Mouse (Mus musculus): ENCODE results near the gene Lsr.

DNA sequence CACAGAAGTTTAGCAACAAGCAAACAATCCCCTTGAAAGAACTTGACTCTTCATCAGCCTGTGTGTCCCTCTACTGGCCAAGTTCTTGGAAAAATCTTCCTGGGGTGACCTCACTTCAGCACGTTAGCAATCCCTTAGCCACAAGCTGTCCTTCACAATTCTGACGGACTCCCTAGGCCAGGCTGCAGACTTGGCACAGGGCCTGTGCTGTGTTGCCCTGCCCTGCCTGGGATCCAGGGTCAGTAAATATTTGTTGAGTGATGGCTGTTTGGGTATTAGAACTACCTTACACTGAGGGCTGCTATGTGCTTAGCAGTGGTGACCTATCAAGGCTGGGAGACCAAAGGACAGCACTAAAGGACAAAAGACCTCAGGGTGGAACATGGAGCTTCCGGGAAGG lies 19.2 kb downstream of the Lsr start:
- TF ChIP-seq CTCF (IDR thresholded peaks at IDR 0.05; ENCODE audit: insufficient read depth, low read depth, low read length) (no peak), POLR2A (IDR thresholded peaks at IDR 0.05; ENCODE audit: insufficient read depth, low read depth, low read length) (no peak)

Measured in olfactory bulb, adult 2 months (tissue).